Mouse (Mus musculus): ENCODE measurements around the gene Gna11.

Gene Gna11

GRCm38 (mm10) chr10:81565257-81566228 lies 20.6 kb upstream of the Gna11 start:
- no peak for DNase-seq (ENCODE audit: low spot score)

DNA sequence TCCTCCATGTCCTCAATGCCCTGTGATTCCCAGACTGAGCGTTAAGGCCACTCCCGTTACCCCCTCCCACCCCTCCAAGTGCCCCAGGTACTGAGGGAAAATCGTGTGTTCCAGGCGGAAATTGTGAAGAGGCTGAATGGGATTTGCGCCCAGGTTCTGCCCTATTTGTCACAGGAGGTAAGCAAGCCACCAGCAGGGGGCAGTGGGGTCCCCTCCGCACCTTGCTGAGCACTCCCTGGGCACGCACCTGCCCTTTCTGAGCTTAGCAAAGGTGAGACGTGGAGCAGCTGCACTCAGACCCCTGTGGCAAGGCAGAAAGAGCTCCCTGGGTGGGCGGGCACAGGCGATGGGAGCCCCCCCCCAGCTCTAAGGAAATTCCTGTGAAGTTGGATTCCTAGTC lies 19.7 kb upstream of the Gna11 start:
- peak; percentile 68 for DNase-seq (ENCODE audit: low spot score)

- no peak for DNase-seq (ENCODE audit: low spot score)
These were observed 19.2 kb upstream of the Gna11 start for GRCm38 (mm10) chr10:81564216-81564615.

DNA sequence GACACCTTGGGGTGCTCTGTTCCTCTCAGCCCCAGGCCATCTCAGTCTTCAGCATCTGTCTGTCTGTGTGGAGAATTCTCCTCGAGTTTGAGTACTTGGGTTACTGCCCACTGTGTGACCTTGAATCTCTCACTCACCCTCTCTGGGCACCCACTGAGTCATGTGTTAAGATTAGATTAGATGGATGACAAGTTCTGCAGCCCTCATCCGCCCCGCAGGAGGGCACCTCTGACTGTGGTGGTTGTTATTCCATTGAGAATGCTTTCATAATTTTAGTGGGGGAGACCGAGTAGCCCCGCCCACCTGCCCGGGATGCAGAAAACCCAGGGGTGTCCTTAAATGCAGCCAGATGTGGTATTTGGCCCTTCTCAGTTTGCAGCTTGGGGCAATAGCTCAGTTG lies 18.5 kb upstream of the Gna11 start:
- DNase-seq (ENCODE audit: low spot score): no peak

DNA sequence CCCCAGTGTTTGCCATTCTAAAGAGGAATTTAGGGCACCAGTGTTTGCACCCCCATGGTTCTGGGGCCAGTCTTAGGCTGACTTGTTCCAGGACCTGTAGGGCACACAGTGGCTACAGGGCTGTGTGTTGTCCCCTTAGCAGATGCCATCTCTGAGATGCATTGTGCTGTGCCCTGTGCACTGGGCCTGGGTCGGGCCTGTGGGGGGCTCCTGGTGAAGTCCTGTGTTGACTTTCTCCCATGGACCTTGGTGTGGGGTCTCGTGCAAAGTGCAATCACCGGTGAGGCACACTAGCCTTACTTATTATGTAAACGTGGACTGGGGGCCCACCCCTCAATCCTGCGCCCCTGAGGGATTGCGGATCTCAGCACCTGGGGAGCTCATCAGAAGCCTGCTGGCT lies 17.4 kb upstream of the Gna11 start:
- DNase-seq (ENCODE audit: low spot score): no peak

DNA sequence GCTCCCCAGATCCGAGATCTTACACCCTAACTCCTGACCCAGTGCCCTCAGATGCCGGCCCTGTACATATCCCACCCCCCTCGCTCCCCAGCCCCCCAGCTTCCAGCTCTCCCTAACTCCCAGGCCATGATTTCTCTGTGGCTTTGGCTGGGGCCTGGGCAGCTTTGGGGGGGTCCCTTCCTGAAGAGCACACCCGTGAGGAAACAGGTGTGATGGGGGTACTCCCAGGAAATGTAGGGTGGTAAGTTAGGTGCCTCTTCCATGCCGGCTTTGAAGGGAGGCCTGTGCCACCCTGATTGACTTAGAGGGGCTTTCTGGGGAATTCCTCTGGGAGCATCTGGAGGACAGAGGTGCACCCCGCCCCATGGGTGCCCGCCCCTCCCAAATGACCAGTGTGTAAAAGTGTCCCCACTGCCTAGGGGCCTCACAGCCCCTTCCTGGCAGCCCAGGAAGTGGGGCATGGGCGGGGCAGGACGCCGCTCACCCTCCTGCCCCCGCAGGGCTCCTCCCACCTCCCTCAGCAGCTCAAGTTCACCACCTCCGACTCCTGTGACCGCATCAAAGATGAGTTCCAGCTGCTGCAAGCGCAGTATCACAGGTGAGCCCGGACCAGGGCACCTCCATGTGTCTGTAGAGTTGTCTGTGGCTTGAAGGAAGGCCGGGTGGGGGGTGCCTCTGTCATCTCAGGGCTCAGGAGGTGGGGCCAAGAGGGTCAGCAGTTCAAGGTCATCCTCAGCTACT lies 15.9 kb upstream of the Gna11 start:
- no peak for DNase-seq (ENCODE audit: low spot score)

DNA sequence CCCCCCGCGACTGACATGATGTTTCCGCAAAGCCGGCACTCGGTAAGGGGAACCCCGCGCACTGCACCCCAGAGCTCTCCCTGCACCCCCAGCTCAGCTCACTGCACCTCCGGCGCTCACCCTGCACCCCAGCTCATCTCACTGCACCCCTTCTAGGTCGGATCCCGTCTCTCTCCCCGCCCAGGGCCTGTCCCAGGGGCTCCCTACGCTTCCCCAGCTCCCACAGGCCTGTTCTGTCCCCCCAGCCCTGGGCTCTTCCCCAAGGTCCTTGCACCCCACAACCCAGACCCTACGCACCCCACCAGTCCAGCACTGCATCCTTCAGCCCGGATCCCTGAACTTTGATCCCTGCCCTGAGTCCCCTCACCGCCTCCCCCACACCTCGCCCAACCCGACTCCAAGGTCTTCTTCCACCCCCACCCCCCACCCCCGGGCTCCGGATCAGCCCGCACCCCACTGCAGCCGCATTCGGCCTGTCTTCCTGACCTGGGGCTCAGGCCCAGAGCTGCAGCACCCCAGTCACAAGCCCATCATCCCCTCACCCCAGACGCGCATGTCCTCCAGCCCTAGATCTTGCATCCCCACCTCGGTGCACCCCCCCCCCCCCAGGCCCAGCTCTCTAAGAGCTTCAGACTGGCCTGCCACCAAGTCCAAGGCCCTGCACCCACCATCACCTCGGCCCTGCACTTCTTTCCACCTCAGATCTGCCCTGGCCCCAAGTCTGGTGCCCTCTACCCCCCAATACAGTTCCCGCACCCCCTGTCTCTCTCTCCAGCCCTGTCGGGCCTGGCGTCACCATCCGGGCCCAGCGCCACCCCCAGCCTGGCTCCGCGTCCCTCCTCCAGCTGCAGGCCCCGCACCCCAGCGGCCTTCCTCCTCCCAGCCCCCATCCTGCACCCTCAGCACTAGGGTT lies 14.9 kb upstream of the Gna11 start:
- peak; percentile 73 for DNase-seq (ENCODE audit: low spot score)

DNA sequence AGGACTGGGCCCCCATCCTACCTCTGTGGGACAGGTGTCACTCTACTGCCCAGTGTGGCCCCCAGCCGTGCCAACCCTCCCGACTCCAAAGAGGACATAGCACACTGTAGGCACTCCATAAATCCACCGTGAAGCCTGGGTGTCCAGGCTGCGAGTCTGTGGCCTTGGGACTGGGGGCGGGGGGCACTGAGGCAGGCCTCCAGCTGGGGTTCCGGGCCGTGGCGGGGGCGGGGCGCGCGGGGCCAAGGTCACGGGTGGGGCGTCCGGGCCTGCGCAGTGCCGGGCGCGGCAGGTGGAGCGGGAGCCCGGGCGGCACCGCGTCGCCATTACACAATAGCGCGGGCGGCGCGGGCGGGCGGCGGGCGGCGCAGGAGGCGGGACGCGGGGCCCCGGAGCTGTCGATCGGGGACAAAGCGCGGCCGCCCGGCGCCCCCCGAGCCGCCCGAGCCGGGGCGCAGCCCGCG lies 14.2 kb upstream of the Gna11 start, which contains the start of gene Aes:
TSS of gene Aes (plus strand) at position 326 of the 464 bp plus-strand sequence.
- DNase-seq (ENCODE audit: low spot score): peak; percentile 80

- DNase-seq (ENCODE audit: low spot score): no peak
These were observed 12.5 kb upstream of the Gna11 start for GRCm38 (mm10) chr10:81557491-81557890.

- DNase-seq (ENCODE audit: low spot score): no peak
These were observed 11.3 kb upstream of the Gna11 start for GRCm38 (mm10) chr10:81556282-81556681.

DNA sequence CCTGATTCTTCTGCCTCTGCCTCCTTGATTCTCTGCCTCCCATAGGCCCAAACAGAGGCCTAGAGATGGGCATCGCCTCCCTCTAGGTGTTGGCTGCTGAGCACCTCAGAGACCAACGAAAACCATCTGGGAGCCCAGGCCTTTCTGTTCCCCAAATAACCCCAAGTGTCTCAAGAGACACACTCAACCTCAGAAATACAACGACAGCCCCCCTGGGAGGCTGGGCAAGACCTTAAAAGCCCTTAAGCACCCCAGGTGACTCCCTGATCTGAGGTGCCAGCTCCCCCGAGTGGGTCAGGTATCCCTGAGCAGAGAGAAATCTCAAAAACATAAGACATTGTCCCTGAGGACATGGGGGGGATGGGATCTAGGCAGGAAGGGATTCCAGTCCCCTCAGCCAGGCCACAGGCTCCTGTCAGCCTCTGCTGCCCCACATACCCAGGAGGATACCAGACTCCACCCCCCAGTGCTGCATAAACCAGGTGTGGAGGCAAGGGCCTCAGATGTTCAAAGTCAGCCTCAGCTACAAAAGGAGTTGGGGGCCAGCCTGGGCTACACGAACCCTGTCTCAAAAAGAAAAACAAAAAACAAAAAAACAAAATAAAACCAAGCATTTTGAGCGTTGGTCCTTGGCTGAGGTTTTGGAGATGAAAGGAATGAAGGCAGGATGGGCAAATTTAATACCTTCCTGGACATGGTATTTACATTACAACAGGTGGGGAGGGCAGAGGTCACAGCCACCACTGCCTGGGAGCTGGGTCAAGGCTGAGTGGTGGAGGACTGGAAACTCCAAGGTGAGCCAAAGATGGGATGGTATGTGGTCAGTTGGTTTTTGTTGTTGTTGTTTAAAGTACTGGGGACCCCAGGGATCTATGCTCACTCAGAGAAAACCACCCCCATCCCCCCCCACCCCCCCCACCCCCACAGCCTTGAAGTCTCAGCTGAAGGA lies 9.1 kb upstream of the Gna11 start:
- no peak for DNase-seq (ENCODE audit: low spot score)

DNA sequence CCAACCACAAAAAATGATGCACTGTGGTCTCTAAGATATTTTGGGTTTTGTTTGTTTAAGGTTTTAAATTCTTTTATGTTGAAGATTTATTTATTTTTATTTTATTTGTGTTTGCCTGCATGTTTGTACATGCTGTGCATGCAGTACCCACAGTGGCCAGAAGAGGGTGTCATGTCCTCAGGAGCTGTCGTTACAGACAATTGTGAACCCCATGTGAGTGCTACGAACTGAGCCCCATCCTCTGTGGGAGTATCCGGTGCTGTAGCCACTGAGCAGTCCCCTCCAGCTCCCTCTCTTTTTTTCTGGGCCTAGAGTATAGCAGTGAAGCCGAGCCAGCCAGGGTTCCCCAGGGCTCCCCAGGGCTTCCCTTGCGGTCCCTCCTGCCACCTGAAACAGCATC lies 8.2 kb upstream of the Gna11 start:
- no peak for DNase-seq (ENCODE audit: low spot score)

GRCm38 (mm10) chr10:81551597-81552102 lies 6.7 kb upstream of the Gna11 start:
- DNase-seq (ENCODE audit: low spot score): peak; percentile 89

DNA sequence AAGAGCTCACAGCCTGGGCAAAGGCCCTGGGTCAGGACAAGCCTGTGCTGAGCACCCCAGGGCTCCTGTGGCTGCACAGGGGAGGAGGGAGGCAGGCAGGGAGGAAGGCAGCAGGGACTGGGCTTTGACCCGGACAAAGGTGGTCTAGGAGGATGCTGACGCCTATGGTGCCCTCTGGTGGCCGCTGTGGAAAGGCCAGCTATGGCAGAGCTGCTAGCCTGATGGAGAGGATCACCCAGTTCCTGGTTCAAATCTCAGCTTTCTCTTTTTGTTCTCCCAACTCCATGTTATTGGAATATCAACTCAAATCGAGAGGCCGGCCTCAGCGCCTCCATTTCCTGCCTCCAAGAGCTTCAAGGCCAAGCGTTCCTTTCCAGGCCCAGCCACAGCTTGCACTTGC lies 5.3 kb upstream of the Gna11 start:
- peak; percentile 61 for DNase-seq (ENCODE audit: low spot score)

DNA sequence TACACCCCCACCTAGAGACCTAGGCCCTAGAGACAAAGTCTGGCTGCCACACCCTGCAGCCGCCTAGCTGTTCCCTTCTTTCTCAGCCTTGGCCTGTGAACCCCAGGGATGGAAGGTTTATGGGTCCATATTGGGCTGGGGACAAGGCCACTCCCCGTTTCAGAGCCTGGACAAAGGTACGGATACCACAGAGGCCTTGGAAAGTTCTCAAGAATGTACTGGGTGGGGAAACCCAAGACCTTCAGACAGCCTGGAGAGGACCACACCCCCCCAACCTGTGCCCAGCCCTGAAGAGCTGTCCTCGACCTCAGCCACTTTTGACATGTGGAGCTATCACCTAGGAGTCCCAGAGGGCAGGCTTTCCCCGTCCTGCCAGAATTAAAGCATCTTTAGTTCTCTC lies 4.0 kb upstream of the Gna11 start:
- DNase-seq (ENCODE audit: low spot score): no peak

DNA sequence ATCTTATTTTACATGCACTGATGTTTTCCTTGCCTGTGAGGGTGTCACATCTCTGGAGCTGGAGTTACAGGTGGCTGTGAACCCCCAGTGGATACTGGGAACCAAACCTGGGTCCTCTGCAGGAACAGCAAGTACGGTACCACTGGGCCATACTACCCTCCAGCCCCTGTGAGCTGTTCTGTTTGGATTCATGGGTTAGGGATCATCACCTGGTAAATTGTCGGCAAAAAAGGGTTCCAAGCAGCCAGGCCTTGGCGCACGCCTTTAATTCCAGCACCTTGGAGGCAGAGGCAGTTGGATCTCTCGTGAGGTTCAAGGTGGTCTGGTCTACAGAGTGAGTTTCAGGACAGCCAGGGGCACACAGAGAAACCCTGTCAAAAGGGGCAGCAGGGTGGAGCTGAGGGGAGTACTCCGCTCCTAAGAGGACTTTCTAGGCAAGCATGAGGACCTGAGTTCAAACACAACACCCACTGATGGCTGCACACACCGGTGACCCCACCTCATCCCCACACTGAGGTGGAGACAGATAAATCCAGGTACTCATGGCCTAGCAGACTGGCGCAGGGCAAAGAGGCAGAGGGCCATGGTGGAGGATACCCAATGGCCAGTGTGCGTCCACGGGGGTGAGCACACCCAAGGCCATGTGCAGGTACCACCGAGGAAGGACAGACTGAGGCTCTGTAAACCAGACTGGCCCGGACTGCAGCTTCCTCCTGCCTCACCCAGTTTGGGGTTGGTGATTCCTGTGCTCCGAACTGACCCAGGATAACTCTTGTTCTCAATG lies 2.0 kb upstream of the Gna11 start:
- no peak for DNase-seq (ENCODE audit: low spot score)

GRCm38 (mm10) chr10:81546332-81546731 lies 1.3 kb upstream of the Gna11 start:
- no peak for DNase-seq (ENCODE audit: low spot score)

DNA sequence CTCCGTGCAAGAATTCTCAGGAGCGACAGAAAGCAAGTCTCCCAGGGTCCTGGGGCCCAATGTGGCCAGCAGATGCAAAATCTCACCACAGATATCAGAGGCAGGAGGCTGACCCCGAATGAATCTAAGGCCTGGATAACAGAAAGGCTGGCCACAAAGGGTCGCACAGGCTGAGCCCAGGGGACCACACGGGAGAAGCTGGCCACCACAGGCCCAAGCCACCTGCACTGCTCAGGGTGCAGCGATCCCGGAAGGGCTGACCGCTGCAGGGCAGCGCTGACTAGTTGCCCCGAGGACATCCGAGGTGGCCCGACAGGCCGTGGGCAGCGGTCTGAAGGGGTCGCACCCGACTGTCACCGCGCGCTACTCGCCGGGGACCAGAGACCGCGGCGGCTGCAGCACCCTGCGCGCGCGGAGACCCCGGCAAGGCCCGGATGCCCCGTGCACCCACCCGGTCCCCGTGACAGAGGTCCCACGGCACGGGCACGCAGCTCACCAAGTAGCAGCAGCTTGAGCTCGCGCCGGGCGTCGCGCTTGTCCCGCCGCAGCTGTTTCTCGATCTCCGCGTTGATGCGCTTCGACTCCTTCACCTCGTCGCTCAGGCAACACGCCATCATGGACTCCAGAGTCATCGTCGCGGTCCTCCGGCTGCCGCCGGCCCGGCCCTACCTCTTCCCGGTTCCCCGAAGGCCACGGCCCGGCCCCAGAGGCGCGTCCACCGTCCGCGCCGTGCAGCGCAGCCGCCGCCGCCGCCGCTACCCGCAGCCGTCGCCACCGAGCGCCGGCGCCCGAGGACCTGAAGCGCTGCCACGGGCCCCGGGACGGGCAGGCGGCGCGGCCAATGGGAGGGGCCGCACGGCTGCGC lies 462 bp downstream of the Gna11 start:
- DNase-seq (ENCODE audit: low spot score): no peak

DNA sequence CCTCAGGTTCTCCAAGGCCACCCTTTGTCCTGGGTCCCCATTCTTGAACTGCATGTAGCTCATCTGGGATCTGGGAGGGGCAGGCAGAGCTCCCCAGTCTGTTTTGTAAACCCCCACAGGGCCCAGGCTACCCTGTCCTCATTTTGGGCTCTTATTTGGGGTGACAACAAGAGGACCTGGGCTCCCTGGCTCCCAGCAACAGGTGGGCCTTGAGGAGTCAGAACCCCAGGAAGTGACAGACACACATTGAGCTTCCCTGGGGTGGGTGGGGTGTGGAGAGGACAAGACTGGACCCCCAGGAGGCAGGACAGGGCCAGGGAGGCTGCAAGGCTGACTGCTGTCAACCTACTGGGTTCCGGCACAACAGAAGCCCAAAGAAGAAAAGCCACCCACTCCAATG lies 1.4 kb downstream of the Gna11 start:
- no peak for DNase-seq (ENCODE audit: low spot score)
